Mouse (Mus musculus) urinary bladder, postnatal 36 days (tissue): Measurements from ENCODE around the gene Slc16a4.
A peak's percentile ranks its signal among the peaks of the same experiment; 100 is the strongest.

Source experiments
- DNase-seq, 2 experiments: peaks; one replicate each; pipeline ENCODE4 v3.0.0; 2022; ENCODE audit warnings: low spot score in 2 of 2, mixed read lengths in 1 of 2

Slc16a4 gene

DNA sequence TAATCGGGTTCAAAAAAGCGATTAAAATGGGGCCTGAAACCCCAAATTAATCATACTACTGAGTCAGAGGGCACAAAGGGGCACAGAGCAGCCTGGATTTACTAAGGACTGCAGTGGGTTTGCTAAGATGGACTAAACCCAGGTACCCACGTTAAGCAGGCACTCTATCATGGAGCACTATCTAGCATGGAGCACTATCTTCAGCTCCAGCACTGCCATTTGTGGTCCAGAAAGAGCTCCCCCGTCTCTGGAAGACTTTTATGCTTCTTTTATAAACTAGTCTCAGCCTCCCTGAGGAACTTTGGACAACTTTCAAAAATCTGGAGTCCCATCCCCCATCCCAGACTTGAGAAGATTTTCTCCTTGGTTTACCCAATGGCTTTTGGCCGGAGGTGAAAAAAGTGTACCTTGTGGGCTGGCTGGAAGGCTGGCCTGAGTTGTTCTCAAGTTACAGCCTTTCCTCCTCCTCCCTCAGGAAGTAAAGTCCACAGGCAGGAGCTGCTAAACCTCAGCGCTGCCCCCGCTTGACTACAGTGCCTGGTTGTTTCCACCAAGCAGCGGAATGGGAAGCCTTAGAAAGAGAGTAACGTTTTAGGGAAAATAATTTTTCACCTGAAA is at the start of gene Slc16a4:
Slc16a4 (plus strand) TSS at position 467 of the 618 bp plus-strand sequence.
- peak; percentile 26 to 44 for DNase-seq

DNA sequence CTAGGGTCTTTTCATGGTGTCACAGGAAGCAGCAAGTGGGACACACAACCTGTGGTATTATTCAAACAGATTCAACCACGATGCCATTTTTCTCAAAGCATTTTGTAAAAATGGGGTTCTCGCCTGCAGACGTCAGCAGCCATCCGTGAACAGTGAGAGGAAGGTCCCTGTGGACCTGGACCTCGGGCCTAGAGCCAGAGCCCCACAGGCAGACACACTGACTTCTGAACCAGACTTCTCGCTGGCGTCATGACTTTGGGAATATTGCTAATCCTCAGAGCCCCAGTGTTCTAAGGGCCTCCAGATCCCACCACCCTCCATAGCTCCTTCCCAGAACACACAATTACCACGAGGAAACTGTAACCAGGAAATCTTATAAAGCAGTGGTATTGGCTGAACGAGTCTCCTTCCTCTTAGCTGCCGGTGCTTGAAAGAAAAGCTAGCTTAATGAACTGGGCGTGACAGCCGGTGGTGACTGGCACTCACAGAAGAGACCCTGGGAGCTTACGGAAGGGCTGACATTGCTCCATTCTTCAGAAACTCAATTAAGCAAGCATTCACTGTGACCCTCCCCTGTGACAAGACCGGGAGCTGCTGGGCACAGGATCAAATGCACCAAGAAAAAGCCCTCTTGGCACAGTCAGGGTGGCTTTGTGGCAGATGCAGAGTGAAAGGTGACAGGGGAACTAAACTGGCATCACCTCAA is 49.5 kb upstream of the Slc16a4 start:
- no peak for DNase-seq

DNA sequence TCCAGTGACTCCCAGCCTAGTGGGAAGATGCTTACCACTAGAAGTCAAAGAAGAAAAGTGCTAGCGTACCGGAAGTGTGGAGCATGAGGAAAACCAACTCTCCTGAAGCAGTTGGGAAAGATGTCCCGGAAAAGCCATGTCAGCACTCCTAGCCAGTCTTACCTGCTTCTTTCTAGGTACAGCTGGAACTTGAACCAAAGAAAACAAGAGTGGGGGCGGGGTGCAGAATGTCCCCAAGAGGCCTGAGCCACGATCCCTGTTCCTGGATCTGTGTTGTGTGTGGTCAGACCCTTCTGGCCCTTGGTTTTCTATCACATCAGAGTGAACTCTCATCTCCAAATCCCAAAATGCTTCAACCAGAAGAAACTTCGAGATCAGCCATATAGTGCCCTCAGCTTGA is 44.2 kb upstream of the Slc16a4 start:
- DNase-seq = no peak

DNA sequence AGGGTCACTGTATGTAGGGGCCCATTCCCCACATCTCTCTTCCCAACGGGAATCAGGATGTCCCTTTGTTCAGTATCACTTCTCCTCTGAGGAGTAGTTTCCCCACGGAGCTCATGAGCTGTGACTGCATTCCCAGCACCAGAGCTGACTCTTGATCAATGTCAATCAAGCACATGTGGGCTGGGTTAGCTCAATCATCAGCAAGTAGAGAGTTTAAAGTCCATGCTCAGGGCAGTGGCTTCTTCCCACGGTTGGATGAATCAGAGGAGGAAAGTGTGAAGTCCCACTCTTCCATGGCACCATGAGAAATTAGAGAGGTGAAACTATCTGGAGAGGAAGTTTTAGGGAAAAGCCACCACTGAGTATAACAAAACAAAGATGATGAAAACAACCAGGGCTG is 42.0 kb upstream of the Slc16a4 start:
- DNase-seq = no peak

DNA sequence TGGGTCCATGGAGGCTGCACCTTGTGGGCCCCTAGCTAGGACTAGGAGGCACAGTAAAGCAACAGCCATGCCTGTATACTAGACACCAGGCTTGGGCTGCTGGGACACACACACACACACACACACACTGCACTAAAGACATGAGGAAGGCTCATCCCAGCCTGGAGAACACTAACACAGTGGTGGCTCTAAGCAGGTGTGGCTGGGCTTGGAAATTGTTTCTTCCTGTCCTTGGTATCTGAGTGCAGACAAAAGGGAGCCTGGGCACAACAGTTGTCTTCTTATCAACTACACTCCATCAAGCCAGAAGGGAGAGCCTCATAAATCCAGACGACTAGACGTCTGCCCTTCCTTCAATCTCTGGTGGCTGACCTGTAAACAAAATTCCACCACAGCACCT is 40.7 kb upstream of the Slc16a4 start:
- DNase-seq = no peak

DNA sequence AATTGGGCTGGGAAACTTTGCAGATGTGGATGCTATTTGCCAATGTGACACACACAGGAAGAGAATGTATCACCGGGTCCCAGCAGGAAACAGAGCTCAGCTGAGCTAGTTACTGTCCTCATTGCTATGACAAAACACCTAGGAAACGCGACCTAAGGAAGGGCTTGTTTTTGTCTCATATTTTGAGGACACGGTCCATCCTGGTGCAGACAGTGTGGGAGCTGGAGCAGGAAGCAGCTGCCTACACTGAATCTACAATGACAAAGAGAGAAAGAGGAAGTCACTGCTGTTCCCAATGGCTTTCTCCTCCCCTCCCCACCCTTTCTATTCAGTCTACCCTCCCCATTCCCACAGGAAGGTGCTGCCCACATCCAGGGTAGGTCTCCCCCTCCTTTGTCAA is 39.0 kb upstream of the Slc16a4 start:
- no peak for DNase-seq

DNA sequence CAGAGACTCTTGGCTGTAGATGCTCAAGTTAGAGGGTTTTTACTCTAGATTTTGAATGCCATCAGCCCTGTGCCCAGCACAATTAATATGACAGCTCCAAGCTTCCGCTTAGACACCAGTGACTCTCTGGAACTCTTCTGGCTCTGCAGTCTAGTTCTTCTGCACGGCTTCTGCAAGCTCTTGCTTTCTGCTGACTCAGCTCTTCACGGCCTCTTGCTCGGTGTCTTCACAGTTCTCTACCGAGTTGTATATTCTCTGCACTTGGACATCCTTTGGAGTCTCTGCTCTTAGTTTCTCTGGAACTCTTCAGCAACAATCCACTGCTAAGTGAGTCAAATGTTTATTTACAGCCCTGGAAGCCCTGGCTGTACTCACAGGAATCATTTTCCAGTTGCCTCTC is 37.1 kb upstream of the Slc16a4 start:
- no peak for DNase-seq

DNA sequence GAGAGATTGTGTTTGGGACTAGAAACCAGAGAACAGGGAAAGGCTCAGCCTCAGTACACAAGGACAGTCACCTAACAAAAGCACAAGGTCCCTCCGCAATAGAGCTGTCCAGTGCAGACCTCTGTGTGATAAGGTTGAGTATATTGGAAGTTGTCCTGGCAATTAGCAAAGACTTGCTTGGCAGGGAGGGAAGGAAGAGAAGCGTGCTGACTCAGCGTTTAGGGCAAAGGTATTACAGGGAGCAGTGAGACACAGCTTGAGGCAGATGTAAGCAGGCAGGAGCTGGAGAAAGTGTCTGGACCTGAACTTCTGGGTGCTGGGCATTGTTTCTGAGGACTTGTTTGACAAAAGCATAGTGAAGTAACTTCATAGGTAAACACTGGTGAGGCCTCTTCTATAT is 35.0 kb upstream of the Slc16a4 start:
- no peak for DNase-seq

DNA sequence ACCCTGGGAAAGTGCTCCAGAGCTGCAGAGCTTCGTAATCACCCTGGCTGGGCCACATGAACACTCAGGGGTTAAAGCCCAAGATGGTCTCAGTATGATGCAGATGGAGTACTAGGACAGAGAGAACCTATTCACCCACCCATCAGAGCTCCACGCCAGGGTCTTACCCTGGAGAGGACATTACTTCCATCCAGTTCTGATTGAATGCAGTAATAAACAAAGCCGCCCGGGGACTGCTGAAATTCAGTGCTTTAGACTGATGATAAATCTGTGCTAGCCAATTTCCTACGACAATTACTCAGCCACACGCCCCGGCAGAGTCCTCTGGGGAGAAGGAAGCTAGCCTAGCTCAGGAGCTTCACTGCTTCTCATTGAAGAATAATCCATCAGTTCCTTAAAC is 34.3 kb upstream of the Slc16a4 start:
- no peak for DNase-seq

DNA sequence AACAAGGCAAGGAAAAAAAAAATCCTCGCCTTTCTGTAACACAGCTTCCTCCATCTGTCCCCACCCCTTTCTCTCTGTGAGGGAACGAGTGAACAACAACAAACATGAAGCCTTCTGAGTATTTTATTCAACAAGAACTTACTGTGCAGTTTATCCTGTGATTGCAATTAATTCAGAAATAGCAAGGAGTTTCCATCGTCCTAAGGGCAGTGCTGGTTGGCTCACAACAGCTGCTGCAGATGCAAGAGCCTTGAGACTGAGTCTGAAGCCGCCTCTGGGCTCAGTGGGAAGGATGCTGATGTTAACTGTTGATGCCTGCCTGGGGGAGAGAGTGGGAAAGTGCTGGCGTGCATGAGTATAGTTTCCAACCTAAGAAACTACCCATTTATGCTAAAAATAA is 33.1 kb upstream of the Slc16a4 start:
- DNase-seq = no peak

DNA sequence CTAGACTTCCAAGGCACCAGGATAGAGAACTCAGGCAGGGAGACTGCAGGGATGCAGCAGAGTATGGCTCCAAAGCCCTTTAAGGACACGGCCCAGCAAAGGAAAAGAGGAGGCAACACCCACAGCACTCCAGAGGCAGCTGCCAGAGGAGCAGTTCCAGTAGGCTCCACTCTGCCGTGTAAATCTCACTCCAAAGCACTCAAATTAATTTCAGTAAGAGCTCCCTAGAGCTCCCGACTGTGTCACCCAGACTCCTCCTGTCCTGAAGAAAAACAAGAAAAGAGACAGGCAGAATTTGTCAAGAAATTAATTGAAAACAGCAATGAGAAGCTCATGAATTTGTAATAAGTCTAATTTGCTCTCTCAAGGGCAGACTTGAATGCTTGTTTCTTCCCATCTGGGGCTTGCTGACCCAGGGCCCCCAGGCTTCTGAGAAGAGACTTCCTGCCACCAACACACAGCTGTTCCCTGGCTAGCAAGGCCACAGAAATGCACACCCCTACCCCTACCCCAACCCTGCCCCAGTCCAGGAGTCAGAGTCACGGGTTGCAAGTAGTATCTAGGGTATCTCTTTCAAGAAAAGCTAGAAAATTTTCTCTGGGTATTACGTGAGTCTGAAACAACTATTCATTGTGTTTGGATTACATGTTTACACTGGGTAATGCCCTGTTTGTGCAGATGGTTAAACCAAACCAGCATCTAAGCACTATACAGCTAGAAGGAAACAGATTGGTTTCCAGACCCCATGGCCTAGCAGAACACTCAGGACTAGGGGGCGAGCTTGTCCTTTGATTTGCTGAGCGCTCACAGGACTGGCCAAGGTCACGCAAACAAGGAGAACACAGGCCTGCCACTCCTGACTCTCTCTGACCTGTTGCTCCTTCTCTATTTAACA is 29.8 kb upstream of the Slc16a4 start:
- DNase-seq = peak in 1 of 2 experiments; percentile 19

DNA sequence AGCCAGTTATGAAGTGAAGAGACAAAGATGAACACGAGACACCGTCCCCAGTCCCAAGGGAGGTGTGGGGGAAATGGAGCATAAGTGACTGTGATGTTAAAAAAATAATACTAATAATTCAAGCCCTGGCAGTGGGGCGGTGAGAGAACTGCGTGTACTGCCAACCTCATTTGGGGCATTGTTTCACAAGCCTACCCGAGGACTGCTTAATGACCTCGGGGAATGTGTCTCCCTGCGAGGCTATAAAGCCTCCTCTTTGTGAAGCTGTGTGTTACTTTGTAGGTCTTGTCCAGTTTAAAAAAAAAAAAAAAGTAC is 29.2 kb upstream of the Slc16a4 start:
- peak in 1 of 2 experiments; percentile 56 for DNase-seq

DNA sequence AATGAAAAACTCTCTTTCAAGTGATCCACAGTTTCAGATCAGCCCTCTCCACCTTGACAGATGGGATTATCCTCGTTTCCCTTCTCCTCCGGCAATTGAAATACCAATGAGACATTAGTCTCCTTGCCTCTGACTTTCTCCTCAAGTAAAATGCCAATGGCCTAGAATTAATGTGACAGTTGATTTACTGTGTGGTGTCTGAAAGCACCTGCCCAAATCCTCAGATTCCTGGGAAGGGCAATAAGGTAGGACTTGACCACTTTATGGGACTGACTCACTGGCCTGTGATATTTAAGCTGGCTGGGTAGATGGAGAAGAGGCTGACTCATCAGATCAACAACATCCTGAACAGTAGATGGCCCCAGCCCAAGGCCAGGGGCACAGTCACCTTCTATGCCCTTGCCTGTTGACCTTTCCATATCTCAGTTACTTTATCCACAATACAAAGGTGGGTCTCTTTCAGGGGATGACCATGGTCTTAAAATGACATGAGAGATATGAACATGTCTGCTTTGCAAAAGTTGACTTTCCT is 24.1 kb upstream of the Slc16a4 start:
- DNase-seq = no peak

DNA sequence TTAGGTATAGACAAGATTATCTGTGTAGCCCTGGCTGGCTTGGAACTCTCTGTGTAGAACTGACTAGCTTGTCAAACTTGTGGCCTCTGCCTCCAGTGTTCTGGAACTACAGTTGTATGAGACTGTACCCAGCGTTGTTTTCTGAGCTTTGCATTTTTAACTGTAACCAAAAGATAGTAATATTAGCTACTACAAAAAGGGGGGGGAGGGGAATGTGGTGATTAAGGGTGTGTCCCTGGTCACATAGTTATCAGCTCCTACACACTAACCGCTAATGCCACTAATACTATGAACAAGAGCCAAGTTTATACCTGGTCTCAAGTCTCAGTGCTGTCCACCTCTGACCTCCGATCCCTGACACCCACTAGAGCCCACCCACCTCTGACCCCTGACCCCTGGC is 18.6 kb upstream of the Slc16a4 start:
- no peak for DNase-seq

DNA sequence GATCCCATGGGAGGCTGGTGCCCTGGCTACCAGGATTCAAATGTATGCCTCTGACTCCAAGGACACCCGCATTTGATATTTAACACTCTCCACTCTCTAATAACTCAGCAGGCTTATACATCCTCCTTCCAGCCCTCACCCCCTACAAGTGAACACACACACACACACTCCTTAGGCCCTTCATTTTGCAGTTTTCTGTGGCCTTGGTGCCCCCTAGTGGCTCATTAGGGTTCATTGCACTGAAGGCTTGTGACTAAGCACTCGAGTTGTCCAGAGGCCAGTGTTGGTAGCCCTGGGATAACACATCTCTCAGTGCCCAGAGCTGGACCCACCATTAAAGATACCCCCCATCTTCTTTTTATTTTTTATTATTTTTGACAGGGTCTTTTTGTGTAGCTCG is 17.2 kb upstream of the Slc16a4 start:
- peak; percentile 31 to 60 for DNase-seq

DNA sequence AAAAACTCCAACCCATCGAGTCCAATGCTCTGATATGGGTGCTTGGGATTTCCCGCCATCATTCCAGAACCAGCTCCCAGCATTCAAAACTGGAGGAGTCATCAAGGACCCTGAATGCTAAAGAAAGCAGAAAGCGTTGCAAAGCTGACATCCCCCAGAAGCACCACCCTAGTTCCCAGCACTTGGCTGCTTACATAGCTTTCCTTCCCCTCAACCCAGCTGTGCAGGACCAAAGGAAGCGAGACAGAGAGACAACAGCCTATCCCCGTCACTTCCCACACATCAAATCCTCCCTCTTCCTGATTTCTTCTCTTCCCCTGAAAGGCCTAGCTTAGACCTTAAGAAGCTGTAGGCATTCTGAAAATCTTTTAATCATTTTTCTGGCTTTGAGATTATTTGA is 15.7 kb upstream of the Slc16a4 start:
- DNase-seq = no peak

DNA sequence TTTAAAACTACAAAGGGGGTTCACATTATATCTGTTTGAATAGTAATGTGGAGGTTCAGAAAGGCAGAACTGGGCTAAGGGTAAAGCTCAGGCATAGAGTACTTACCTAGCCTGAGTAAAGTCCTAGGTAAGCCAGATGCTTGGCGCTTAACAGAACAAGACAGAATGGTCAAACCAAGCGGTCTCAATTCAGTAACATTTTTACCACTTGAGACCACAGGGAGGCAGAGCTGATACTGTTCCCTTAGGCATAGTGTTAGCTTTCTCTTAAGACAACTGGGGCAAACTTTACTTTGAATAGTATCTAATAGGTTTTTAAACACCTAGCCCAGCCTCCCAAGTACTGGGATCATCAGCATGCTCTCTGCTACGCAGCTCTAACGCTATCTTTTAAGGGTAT is 15.0 kb upstream of the Slc16a4 start:
- no peak for DNase-seq

DNA sequence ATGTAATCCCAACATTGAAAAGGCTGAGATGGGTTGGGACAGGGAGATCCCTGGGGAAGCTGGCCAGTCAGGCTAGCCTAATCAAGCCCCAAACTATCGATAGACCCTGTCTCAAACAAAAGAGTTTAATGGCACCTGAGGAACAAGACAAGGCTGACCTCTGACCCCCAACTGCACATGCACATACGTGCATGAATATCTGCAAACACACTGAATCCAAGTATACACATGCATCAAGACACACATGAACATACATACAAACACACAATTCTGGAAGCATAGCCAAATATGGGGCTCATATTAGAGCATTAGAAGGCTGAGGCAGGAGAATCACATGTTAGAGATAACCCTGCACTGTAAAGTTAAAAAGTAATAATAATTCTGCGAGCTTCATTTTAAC is 14.4 kb upstream of the Slc16a4 start:
- DNase-seq = no peak

DNA sequence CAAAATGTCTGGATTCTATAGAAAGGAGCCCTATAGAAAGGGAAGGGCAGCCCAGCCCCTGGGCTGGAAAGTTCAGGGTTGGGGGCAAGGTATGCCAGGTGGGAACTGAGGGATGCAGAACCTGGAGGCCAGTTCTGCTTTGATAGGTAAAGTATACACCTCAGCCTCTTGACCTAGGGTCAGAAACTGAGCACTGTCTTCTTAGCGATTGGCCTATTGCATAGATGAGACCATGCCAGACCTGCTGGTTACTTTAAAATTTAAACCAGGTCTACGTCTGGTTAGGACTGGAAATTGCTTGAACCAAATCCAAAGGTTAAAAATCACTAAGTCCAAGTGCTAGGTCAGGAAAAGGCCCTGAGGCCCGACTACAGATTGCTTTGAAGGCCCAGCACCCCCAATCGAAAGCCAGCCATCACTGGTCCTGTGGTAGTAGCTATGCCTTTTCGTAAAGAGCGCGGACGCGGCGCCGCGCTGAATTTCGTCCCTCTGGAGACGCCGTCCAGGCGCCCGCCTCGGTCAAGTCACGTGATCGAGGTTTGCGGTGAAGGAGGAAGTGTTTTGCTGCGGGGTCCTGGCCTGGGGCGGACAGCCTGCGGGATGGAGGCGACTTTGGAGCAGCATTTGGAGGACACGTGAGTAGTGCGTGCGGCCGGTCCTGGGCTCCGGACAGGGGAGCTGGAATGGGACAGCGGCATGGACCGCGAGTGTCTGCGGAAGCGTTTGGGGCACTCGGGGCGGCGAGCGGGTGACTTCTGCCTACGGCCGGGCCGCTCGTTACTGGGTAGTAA is 12.4 kb upstream of the Slc16a4 start, which contains the start of gene Lamtor5:
Lamtor5 (plus strand) TSS at position 380 of the 791 bp plus-strand sequence.
- DNase-seq = peak; percentile 88 to 90

DNA sequence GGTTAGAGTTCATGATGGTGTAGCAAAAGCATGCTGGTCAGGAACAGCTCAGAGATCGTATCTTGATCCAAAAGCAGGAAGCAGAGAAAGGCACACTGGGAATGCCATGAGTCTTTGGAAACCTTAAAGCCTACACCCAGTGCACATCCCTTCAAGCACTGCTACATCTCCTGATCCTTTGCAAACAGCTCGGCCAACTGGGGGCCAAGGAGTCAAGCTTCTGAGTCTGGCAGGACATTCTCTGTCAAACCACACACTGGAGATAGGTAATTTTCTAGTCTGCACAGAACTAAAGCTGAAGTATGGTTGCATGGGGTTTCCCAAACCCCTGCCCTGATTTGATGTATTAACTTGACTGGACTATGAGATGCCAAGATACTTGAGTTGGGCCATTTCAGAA is 4.9 kb upstream of the Slc16a4 start:
- DNase-seq = no peak

DNA sequence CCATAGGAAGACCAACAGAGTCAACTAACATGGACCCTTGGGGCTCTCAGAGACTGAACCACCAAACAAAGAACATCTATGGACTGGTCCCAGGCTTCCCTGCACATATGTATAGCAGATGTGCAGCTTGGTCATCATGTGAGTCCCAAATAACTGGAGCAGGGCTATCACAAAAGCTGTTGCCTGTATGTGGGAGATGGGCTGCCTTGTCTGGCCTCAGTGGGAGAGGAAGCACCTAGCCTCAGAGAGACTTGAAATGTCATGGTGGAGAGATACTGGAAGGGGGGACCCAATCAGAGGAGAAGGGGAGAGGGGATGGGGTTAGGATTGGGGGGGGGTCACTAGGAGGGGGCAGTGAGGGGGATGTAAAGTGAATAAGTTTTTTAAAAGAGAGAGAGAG is 3.7 kb upstream of the Slc16a4 start:
- no peak for DNase-seq
